Mouse (Mus musculus) MEL (cell line): Measurements from ENCODE around the gene Kif6. TPM values are rescaled to one million over a fixed set of nuclear protein-coding genes. Genes with fewer than 3 reads are reported as not detected.

ENCODE experiments used
- DNase-seq: peaks from one replicate; pipeline ENCODE4 v3.0.0; 2011; ENCODE audit warnings: low read depth, low spot score
- H3K27ac ChIP-seq: 2 replicates; pipeline ENCODE4 v1.5.1; 2012; ENCODE audit warnings: low read depth, mild to moderate bottlenecking, control low read depth, low read length, moderate library complexity; ENCODE audit not compliant: control insufficient read depth
- H3K27me3 ChIP-seq, 2 experiments: fragments of 150-350 bp in 1 of 2; sonication (generic) in 1 of 2; 2 replicates each; pipeline ENCODE4 v1.6.1; 2012; ENCODE audit warnings: low read length in 2 of 2, mild to moderate bottlenecking in 2 of 2, improper control_type of control experiment in 1 of 2, moderate library complexity in 1 of 2; ENCODE audit not compliant: insufficient read depth in 2 of 2, control insufficient read depth in 1 of 2
- H3K36me3 ChIP-seq, 2 experiments: 2 replicates each; pipeline ENCODE4 v1.6.1; 2012 to 2014; ENCODE audit warnings: low read length in 2 of 2, improper control_type of control experiment in 1 of 2, inconsistent platforms in 1 of 2, mild to moderate bottlenecking in 1 of 2; ENCODE audit not compliant: insufficient read depth in 2 of 2, control insufficient read depth in 1 of 2
- H3K4me1 ChIP-seq, 2 experiments: fragments of 150-350 bp in 1 of 2; sonication (generic) in 1 of 2; 2 replicates each; pipeline ENCODE4 v1.6.1; 2012; ENCODE audit warnings: low read length in 2 of 2, improper control_type of control experiment in 1 of 2, mild to moderate bottlenecking in 1 of 2; ENCODE audit not compliant: insufficient read depth in 2 of 2, control insufficient read depth in 1 of 2
- H3K4me3 ChIP-seq, 2 experiments: fragments of 150-350 bp in 1 of 2; sonication (generic) in 1 of 2; 2 replicates each; pipeline ENCODE4 v1.5.1; 2012; ENCODE audit warnings: low read depth in 2 of 2, low read length in 2 of 2, mild to moderate bottlenecking in 2 of 2, moderate library complexity in 2 of 2, control low read depth in 1 of 2, improper control_type of control experiment in 1 of 2; ENCODE audit not compliant: control insufficient read depth in 1 of 2, insufficient read depth in 1 of 2
- H3K79me2 ChIP-seq: 2 replicates; pipeline ENCODE4 v1.6.1; 2012; ENCODE audit warnings: mild to moderate bottlenecking, low read length, moderate library complexity; ENCODE audit not compliant: control insufficient read depth, poor library complexity, insufficient read depth
- H3K9ac ChIP-seq: 2 replicates; pipeline ENCODE4 v1.6.1; 2012; ENCODE audit warnings: low read depth, mild to moderate bottlenecking, control low read depth, low read length, moderate library complexity; ENCODE audit not compliant: control insufficient read depth, poor library complexity, severe bottlenecking
- H3K9me3 ChIP-seq: fragments of 150-350 bp; sonication (generic); replicated peaks from 2 replicates; pipeline ENCODE4 v1.6.1; 2012; ENCODE audit warnings: mild to moderate bottlenecking, low read length, improper control_type of control experiment, moderate library complexity; ENCODE audit not compliant: insufficient read depth
- CHD1 ChIP-seq: IDR thresholded peaks from 2 replicates; pipeline ENCODE4 v1.6.1; 2012; ENCODE audit warnings: low read depth, mild to moderate bottlenecking, inconsistent platforms, low read length, improper control_type of control experiment
- CHD2 ChIP-seq: IDR thresholded peaks from 2 replicates; pipeline ENCODE4 v1.6.1; 2011; ENCODE audit warnings: low read length, improper control_type of control experiment
- CTCF ChIP-seq, 3 experiments: IDR thresholded peaks in 2 of 3; conservative IDR thresholded peaks in 1 of 3; 2 replicates each; pipeline ENCODE4 v1.5.1; 2011 to 2012; ENCODE audit warnings: low read length in 3 of 3, low read depth in 2 of 3, mild to moderate bottlenecking in 2 of 3, improper control_type of control experiment in 1 of 3, inconsistent platforms in 1 of 3, mixed read lengths in 1 of 3, moderate library complexity in 1 of 3; ENCODE audit not compliant: control insufficient read depth in 1 of 3, insufficient read depth in 1 of 3, poor library complexity in 1 of 3, severe bottlenecking in 1 of 3
- EP300 ChIP-seq, 2 experiments: IDR thresholded peaks; 2 replicates each; pipeline ENCODE4 v1.6.1; 2011; ENCODE audit warnings: improper control_type of control experiment in 2 of 2, low read length in 2 of 2, low read depth in 1 of 2, mild to moderate bottlenecking in 1 of 2
- ETS1 ChIP-seq: IDR thresholded peaks from 2 replicates; pipeline ENCODE4 v1.6.1; 2012; ENCODE audit warnings: low read depth, mild to moderate bottlenecking, inconsistent platforms, low read length, improper control_type of control experiment, moderate library complexity
- GATA1 ChIP-seq: IDR thresholded peaks from 2 replicates; pipeline ENCODE4 v1.6.1; 2011; ENCODE audit warnings: low read depth, low read length, improper control_type of control experiment
- HCFC1 ChIP-seq: IDR thresholded peaks from 2 replicates; pipeline ENCODE4 v1.6.1; 2012; ENCODE audit warnings: low read depth, mild to moderate bottlenecking, inconsistent platforms, low read length, improper control_type of control experiment, moderate library complexity
- KAT2A ChIP-seq: conservative IDR thresholded peaks from 2 replicates; pipeline ENCODE4 v1.6.1; 2012; ENCODE audit warnings: low read depth, low read length, improper control_type of control experiment, inconsistent platforms
- MYB ChIP-seq: IDR thresholded peaks from 2 replicates; pipeline ENCODE4 v1.6.1; 2011; ENCODE audit warnings: mild to moderate bottlenecking, low read depth, low read length, improper control_type of control experiment
- MYC ChIP-seq: IDR thresholded peaks from 2 replicates; pipeline ENCODE4 v1.6.1; 2011; ENCODE audit warnings: low read depth, mild to moderate bottlenecking, low read length, improper control_type of control experiment, moderate library complexity
- NELFE ChIP-seq: IDR thresholded peaks from 2 replicates; pipeline ENCODE4 v1.6.1; 2011; ENCODE audit warnings: low read depth, low read length, improper control_type of control experiment
- NRF1 ChIP-seq: IDR thresholded peaks from 2 replicates; pipeline ENCODE4 v1.6.1; 2014; ENCODE audit warnings: low read depth, mild to moderate bottlenecking, inconsistent platforms, low read length, improper control_type of control experiment, moderate library complexity; ENCODE audit not compliant: poor library complexity, insufficient read depth, severe bottlenecking
- POLR2AphosphoS2 ChIP-seq: IDR thresholded peaks from 2 replicates; pipeline ENCODE4 v1.6.1; 2011; ENCODE audit warnings: low read length, improper control_type of control experiment
- POLR2AphosphoS5 ChIP-seq: IDR thresholded peaks from 2 replicates; pipeline ENCODE4 v1.6.1; 2012; ENCODE audit warnings: low read depth, borderline replicate concordance, mild to moderate bottlenecking, inconsistent platforms, low read length, moderate library complexity, mixed read lengths
- RCOR1 ChIP-seq: IDR thresholded peaks from 2 replicates; pipeline ENCODE4 v1.6.1; 2012; ENCODE audit warnings: low read depth, mild to moderate bottlenecking, inconsistent platforms, low read length, improper control_type of control experiment
- TAL1 ChIP-seq: IDR thresholded peaks from 2 replicates; pipeline ENCODE4 v1.6.1; 2012; ENCODE audit warnings: mild to moderate bottlenecking, inconsistent platforms, low read length, moderate library complexity, mixed read lengths
- TCF12 ChIP-seq: IDR thresholded peaks from 2 replicates; pipeline ENCODE4 v1.6.1; 2014; ENCODE audit warnings: low read depth, mild to moderate bottlenecking, inconsistent platforms, low read length, improper control_type of control experiment, moderate library complexity
- USF1 ChIP-seq: IDR thresholded peaks from 2 replicates; pipeline ENCODE4 v1.6.1; 2014; ENCODE audit warnings: low read depth, mild to moderate bottlenecking, inconsistent platforms, low read length, improper control_type of control experiment, moderate library complexity
- ZC3H11A ChIP-seq: IDR thresholded peaks from 2 replicates; pipeline ENCODE4 v1.6.1; 2012; ENCODE audit warnings: low read depth, mild to moderate bottlenecking, inconsistent platforms, low read length, improper control_type of control experiment
- ZMIZ1 ChIP-seq: IDR thresholded peaks from 2 replicates; pipeline ENCODE4 v1.6.1; 2012; ENCODE audit warnings: low read depth, mild to moderate bottlenecking, inconsistent platforms, low read length, improper control_type of control experiment, moderate library complexity
- polyA plus RNA-seq, 2 experiments: library from polyadenylated mRNA; stranded (reverse) in 1 of 2; unstranded in 1 of 2; fragments of >175 nt in 1 of 2; fragments of >200 nt in 1 of 2; gene quantifications; 2 replicates each; pipeline versions ENCODE4 v1.2.1 to v1.2.4; 2012; ENCODE audit warnings: low replicate concordance in 2 of 2, low read depth in 1 of 2; ENCODE audit not compliant: insufficient read length in 2 of 2, insufficient read depth in 1 of 2, missing spikeins in 1 of 2
- total RNA-seq: library from RNA; depleted of rRNA; stranded (reverse); fragments of 300-350 nt; gene quantifications from 2 replicates; pipeline ENCODE4 v1.2.3, GENCODE M21; 2012

Kif6 gene
- total and polyA plus RNA-seq, 3 experiments, result not detected

GRCm38 (mm10) chr17:49666728-49667127, 51.8 kb downstream of the Kif6 start:
- H3K4me3 ChIP-seq, result no peak overlapping the region
- H3K27ac ChIP-seq, result no peak overlapping the region

DNA sequence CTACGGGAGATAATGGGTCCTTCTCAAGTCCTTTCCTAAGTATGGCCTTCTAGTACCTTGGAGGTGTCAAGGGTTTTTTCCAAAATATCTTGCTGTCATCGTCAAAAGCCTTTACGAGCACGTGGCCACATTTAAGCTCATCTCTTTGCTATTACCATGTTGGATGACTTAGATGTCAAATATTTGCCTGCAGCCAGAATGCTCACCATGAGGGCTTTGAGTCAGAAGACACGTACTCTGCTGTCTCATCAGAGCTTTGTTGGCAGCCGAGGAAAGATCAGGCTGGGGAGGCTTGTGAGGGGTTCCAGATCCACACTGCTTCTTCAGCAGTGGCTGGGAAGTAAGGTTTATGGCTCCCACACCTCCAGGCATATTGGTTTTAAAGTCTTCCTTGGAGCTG, 53.4 kb downstream of the Kif6 start:
- Histone ChIP-seq H3K79me2 (no peaks in the 10 kb centered on the region), H3K36me3 (no peaks in the 10 kb centered on the region), H3K9me3 (no peaks in the 10 kb centered on the region), H3K4me1 (no peaks in the 10 kb centered on the region), H3K27me3 (no peaks in the 10 kb centered on the region), H3K4me3 (no peak overlapping the region), H3K27ac (no peak overlapping the region), H3K9ac (no peak overlapping the region)
- DNase-seq, result no peak
- TF ChIP-seq CTCF (IDR thresholded peaks at IDR 0.05 in 2 of 3, conservative IDR thresholded peaks at IDR 0.05 in 1 of 3; ENCODE audit: control insufficient read depth in 1 of 3, insufficient read depth in 1 of 3, low read depth in 2 of 3, low read length in 3 of 3, poor library complexity in 1 of 3, severe bottlenecking in 1 of 3), result no peak
- no peak for TF ChIP-seq TCF12

More at GRCm38 (mm10) chr17:49666728-49667127, 51.8 kb downstream of the Kif6 start:
- Histone ChIP-seq H3K27me3 (no peaks in the 10 kb centered on the region), H3K36me3 (no peaks in the 10 kb centered on the region), H3K79me2 (no peaks in the 10 kb centered on the region), H3K4me1 (no peaks in the 10 kb centered on the region), H3K9me3 (no peaks in the 10 kb centered on the region), H3K9ac (no peak overlapping the region)
- TF ChIP-seq RCOR1, result no peak
- TF ChIP-seq KAT2A, result no peak
- no peak for TF ChIP-seq HCFC1
- no peak for TF ChIP-seq MYB
- TF ChIP-seq CHD1, result no peak
- no peak for TF ChIP-seq ZC3H11A
- TF ChIP-seq CHD2, result no peak
- no peak for TF ChIP-seq USF1
- no peak for TF ChIP-seq MYC
- no peak for TF ChIP-seq NELFE
- no peak for TF ChIP-seq POLR2AphosphoS2
- no peak for TF ChIP-seq ZMIZ1
- no peak for TF ChIP-seq GATA1
- TF ChIP-seq EP300 (IDR thresholded peaks at IDR 0.05; ENCODE audit: low read depth in 1 of 2, low read length in 2 of 2), result no peak
- no peak for TF ChIP-seq POLR2AphosphoS5
- no peak for TF ChIP-seq TAL1
- no peak for TF ChIP-seq NRF1
- TF ChIP-seq ETS1, result no peak
- no peak for TF ChIP-seq CTCF (IDR thresholded peaks at IDR 0.05 in 2 of 3, conservative IDR thresholded peaks at IDR 0.05 in 1 of 3; ENCODE audit: control insufficient read depth in 1 of 3, insufficient read depth in 1 of 3, low read depth in 2 of 3, low read length in 3 of 3, poor library complexity in 1 of 3, severe bottlenecking in 1 of 3)
- no peak for DNase-seq
